Mouse (Mus musculus) cortical plate, adult 2 months (tissue): ENCODE measurements around the gene Snrpf. TPM values are rescaled to one million over a fixed set of nuclear protein-coding genes. Genes with fewer than 3 reads are reported as not detected.

Experiments used
- H3K27ac ChIP-seq: fragments of 200-500 bp; 2 replicates; pipeline ENCODE4 v1.5.1; 2012; ENCODE audit warnings: low read length, control low read depth, inconsistent platforms; ENCODE audit not compliant: insufficient read depth
- H3K4me1 ChIP-seq: fragments of 200-500 bp; 2 replicates; pipeline ENCODE4 v1.6.1; 2011; ENCODE audit warnings: low read length; ENCODE audit not compliant: control insufficient read depth, insufficient read depth
- H3K4me3 ChIP-seq: fragments of 200-500 bp; 2 replicates; pipeline ENCODE4 v1.5.1; 2011; ENCODE audit warnings: mild to moderate bottlenecking, low read length, control low read depth; ENCODE audit not compliant: insufficient read depth
- CTCF ChIP-seq: fragments of 200-500 bp; IDR thresholded peaks from 2 replicates; pipeline ENCODE4 v1.5.1; 2011; ENCODE audit warnings: mild to moderate bottlenecking, control low read depth, low read length; ENCODE audit not compliant: insufficient read depth; ENCODE audit errors: extremely low read depth
- POLR2A ChIP-seq: fragments of 200-500 bp; IDR thresholded peaks from 2 replicates; pipeline ENCODE4 v1.6.1; 2011; ENCODE audit warnings: mild to moderate bottlenecking, low read length, control low read depth; ENCODE audit not compliant: insufficient read depth; ENCODE audit errors: extremely low read depth
- polyA plus RNA-seq: library from polyadenylated mRNA; depleted of rRNA; stranded (reverse); fragments of >200 nt; gene quantifications from 2 replicates; pipeline ENCODE4 v1.2.3, GENCODE M21; 2012

The Snrpf gene
- polyA plus RNA-seq, 1 experiment, result 41.6 TPM

- no peak overlapping the region for H3K4me3 ChIP-seq
- no peaks in the 10 kb centered on the region for H3K4me1 ChIP-seq
- no peak overlapping the region for H3K27ac ChIP-seq
- TF ChIP-seq CTCF (no peak), POLR2A (no peak)
These were observed 36.9 kb downstream of the Snrpf start for GRCm38 (mm10) chr10:93552596-93552995.

- TF ChIP-seq POLR2A, result no peak
- no peak for TF ChIP-seq CTCF
- H3K4me3 ChIP-seq, result no peak overlapping the region
These were observed 39.7 kb downstream of the Snrpf start for GRCm38 (mm10) chr10:93549821-93550220.

GRCm38 (mm10) chr10:93548991-93549390 lies 40.5 kb downstream of the Snrpf start:
- no peak for TF ChIP-seq POLR2A
- peak; percentile 92 for TF ChIP-seq CTCF
- Histone ChIP-seq H3K4me3 (no peak overlapping the region), H3K4me1 (no peaks in the 10 kb centered on the region), H3K27ac (no peak overlapping the region)

More at GRCm38 (mm10) chr10:93549821-93550220, 39.7 kb downstream of the Snrpf start:
- Histone ChIP-seq H3K4me1 (no peaks in the 10 kb centered on the region), H3K27ac (no peak overlapping the region)

GRCm38 (mm10) chr10:93547741-93548270 lies 41.7 kb downstream of the Snrpf start:
- H3K4me1 ChIP-seq, result no peaks in the 10 kb centered on the region
- no peak for TF ChIP-seq CTCF
- TF ChIP-seq POLR2A, result no peak
- H3K27ac ChIP-seq, result no peak overlapping the region
- no peak overlapping the region for H3K4me3 ChIP-seq

GRCm38 (mm10) chr10:93544172-93544571 lies 45.3 kb downstream of the Snrpf start:
- no peak overlapping the region for H3K4me3 ChIP-seq

GRCm38 (mm10) chr10:93543176-93543575 lies 46.3 kb downstream of the Snrpf start:
- no peak overlapping the region for H3K27ac ChIP-seq
- H3K4me1 ChIP-seq, result no peaks in the 10 kb centered on the region
- TF ChIP-seq POLR2A, result no peak
- no peak for TF ChIP-seq CTCF
- no peak overlapping the region for H3K4me3 ChIP-seq

More at GRCm38 (mm10) chr10:93544172-93544571, 45.3 kb downstream of the Snrpf start:
- no peak overlapping the region for H3K27ac ChIP-seq
- no peaks in the 10 kb centered on the region for H3K4me1 ChIP-seq
- TF ChIP-seq CTCF, result no peak
- no peak for TF ChIP-seq POLR2A

GRCm38 (mm10) chr10:93542356-93542755 lies 47.1 kb downstream of the Snrpf start:
- no peaks in the 10 kb centered on the region for H3K4me1 ChIP-seq
- H3K27ac ChIP-seq, result no peak overlapping the region
- H3K4me3 ChIP-seq, result no peak overlapping the region
- no peak for TF ChIP-seq POLR2A

- H3K4me1 ChIP-seq, result no peaks in the 10 kb centered on the region
- no peak overlapping the region for H3K4me3 ChIP-seq
- TF ChIP-seq CTCF (no peak), POLR2A (no peak)
- no peak overlapping the region for H3K27ac ChIP-seq
These were observed 47.9 kb downstream of the Snrpf start for GRCm38 (mm10) chr10:93541585-93541984.

- Histone ChIP-seq H3K4me1 (no peaks in the 10 kb centered on the region), H3K27ac (no peak within 1 kb of the TSS), H3K4me3 (no peak within 1 kb of the TSS)
- TF ChIP-seq CTCF, result no peak
- TF ChIP-seq POLR2A, result no peak
These were observed 48.9 kb downstream of the Snrpf start, which contains the start of gene Ccdc38 for GRCm38 (mm10) chr10:93540431-93541210. TSS of gene Ccdc38 (plus strand) at chr10:93540632.
